Mouse (Mus musculus): ENCODE results near the gene Rab23. TPM values are rescaled to one million over a fixed set of nuclear protein-coding genes. Genes with fewer than 3 reads are reported as not detected.
A peak's percentile ranks its signal among the peaks of the same experiment; 100 is the strongest.

Rab23 gene
- polyA plus RNA-seq, 1 experiment from 2014 or later, result 23.8 TPM

- no peaks in the 10 kb centered on the region for H3K4me1 ChIP-seq
- ATAC-seq (ENCODE audit: borderline replicate concordance, extremely low read depth, low FRiP score, low TSS enrichment), result no peak
- no peak overlapping the region for H3K4me2 ChIP-seq
- H3K36me3 ChIP-seq, result no peaks in the 10 kb centered on the region
- no peaks in the 10 kb centered on the region for H3K27me3 ChIP-seq
- no peak overlapping the region for H3K27ac ChIP-seq
- H3K4me3 ChIP-seq, result no peak overlapping the region
- H3K9me3 ChIP-seq, result no peaks in the 10 kb centered on the region
- 79% methylated on average over 3 of the region's 3 CpGs for WGBS
- no peak overlapping the region for H3K9ac ChIP-seq
These were observed 25.8 kb upstream of the Rab23 start for GRCm38 (mm10) chr1:33693893-33694292.

- no peak for ATAC-seq (ENCODE audit: borderline replicate concordance, extremely low read depth, low FRiP score, low TSS enrichment)
- 73% methylated on average over 2 of the region's 2 CpGs for WGBS
- Histone ChIP-seq H3K4me3 (no peak overlapping the region), H3K9me3 (no peaks in the 10 kb centered on the region), H3K36me3 (no peaks in the 10 kb centered on the region), H3K27me3 (no peaks in the 10 kb centered on the region), H3K4me2 (no peak overlapping the region), H3K27ac (no peak overlapping the region), H3K9ac (no peak overlapping the region), H3K4me1 (no peaks in the 10 kb centered on the region)
These were observed 23.7 kb upstream of the Rab23 start for GRCm38 (mm10) chr1:33696016-33696415.

- no peak overlapping the region for H3K4me2 ChIP-seq
- no peak overlapping the region for H3K9ac ChIP-seq
- no peak overlapping the region for H3K4me3 ChIP-seq
- H3K4me1 ChIP-seq, result no peaks in the 10 kb centered on the region
- 90% methylated on average over 3 of the region's 3 CpGs for WGBS
- no peaks in the 10 kb centered on the region for H3K9me3 ChIP-seq
- no peak for ATAC-seq (ENCODE audit: borderline replicate concordance, extremely low read depth, low FRiP score, low TSS enrichment)
- H3K36me3 ChIP-seq, result no peaks in the 10 kb centered on the region
- no peaks in the 10 kb centered on the region for H3K27me3 ChIP-seq
- no peak overlapping the region for H3K27ac ChIP-seq
These were observed 18.4 kb upstream of the Rab23 start for GRCm38 (mm10) chr1:33701244-33701643.

- H3K4me1 ChIP-seq, result no peaks in the 10 kb centered on the region
- H3K4me3 ChIP-seq, result no peak overlapping the region
- no peak for ATAC-seq (ENCODE audit: borderline replicate concordance, extremely low read depth, low FRiP score, low TSS enrichment)
- H3K4me2 ChIP-seq, result no peak overlapping the region
- no peak overlapping the region for H3K27ac ChIP-seq
- no peaks in the 10 kb centered on the region for H3K27me3 ChIP-seq
- H3K9ac ChIP-seq, result no peak overlapping the region
- no peaks in the 10 kb centered on the region for H3K9me3 ChIP-seq
- no peaks in the 10 kb centered on the region for H3K36me3 ChIP-seq
- 38% methylated on average over 2 of the region's 2 CpGs for WGBS
These were observed 10.1 kb upstream of the Rab23 start for GRCm38 (mm10) chr1:33709615-33710014.

GRCm38 (mm10) chr1:33712026-33712425, 7.7 kb upstream of the Rab23 start:
- no peak overlapping the region for H3K4me2 ChIP-seq
- no peak overlapping the region for H3K9ac ChIP-seq
- no peak overlapping the region for H3K4me3 ChIP-seq
- H3K36me3 ChIP-seq, result no peaks in the 10 kb centered on the region
- H3K9me3 ChIP-seq, result no peaks in the 10 kb centered on the region
- H3K27me3 ChIP-seq, result no peaks in the 10 kb centered on the region
- H3K4me1 ChIP-seq, result no peaks in the 10 kb centered on the region
- no peak for ATAC-seq (ENCODE audit: borderline replicate concordance, extremely low read depth, low FRiP score, low TSS enrichment)
- 85% methylated on average over 5 of the region's 5 CpGs for WGBS
- no peak overlapping the region for H3K27ac ChIP-seq

- Histone ChIP-seq H3K4me1 (no peaks in the 10 kb centered on the region), H3K4me3 (no peak overlapping the region), H3K4me2 (no peak overlapping the region), H3K9me3 (no peaks in the 10 kb centered on the region), H3K27me3 (no peaks in the 10 kb centered on the region), H3K9ac (no peak overlapping the region), H3K27ac (no peak overlapping the region), H3K36me3 (no peaks in the 10 kb centered on the region)
- WGBS, result 7% methylated on average over 10 of the region's 10 CpGs
- no peak for ATAC-seq (ENCODE audit: borderline replicate concordance, extremely low read depth, low FRiP score, low TSS enrichment)
These were observed 4.9 kb upstream of the Rab23 start for GRCm38 (mm10) chr1:33714796-33715195.

DNA sequence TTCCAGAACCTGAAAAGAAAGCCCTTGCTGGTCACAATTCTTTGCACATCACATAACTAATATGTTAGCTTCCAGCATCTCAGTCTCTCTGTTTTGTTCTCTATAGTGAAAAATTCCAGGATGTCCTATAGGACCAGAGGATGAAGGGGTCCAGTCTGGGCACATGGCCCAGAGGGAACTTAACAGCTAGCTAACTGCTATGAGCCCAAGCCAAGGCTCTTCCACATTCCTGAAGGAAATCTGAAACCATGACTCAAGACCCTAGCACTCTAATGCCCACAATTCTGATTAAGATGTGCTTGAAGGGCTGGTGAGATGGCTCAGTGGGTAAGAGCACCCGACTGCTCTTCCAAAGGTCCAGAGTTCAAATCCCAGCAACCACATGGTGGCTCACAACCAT, 2.1 kb upstream of the Rab23 start:
- no peak overlapping the region for H3K4me2 ChIP-seq
- H3K4me1 ChIP-seq, result peaks cover 6% of the 10 kb centered on the region
- H3K9me3 ChIP-seq, result no peaks in the 10 kb centered on the region
- WGBS, result 76% methylated on average over 1 of the region's 1 CpGs
- H3K36me3 ChIP-seq, result peaks cover 6% of the 10 kb centered on the region; the same call in 1 of the 2 replicates
- H3K27me3 ChIP-seq, result no peaks in the 10 kb centered on the region
- no peak overlapping the region for H3K4me3 ChIP-seq
- H3K9ac ChIP-seq, result no peak overlapping the region
- no peak overlapping the region for H3K27ac ChIP-seq
- no peak for ATAC-seq (ENCODE audit: borderline replicate concordance, extremely low read depth, low FRiP score, low TSS enrichment)

DNA sequence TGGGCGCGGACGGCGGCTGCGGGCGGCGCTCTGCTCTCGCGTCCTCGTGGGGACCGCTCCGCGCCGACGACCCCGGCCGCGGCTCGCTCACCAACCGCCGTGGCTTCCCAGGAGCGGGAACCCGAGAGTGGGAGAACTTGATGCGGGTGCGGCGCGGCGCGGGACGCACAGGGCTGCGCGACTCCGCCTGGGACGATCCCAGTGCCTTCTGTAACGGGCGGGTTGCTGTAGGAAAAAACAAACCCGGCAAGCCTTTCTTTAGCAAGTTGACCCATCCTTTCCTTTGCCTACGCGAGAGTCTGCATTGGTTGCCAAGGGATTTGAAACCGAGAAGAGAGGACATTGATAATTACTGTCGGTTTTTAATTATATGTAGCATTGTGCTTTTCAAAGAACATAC, 544 bp downstream of the Rab23 start:
- Histone ChIP-seq H3K9ac (peak overlapping the region; percentile 70), H3K4me1 (peaks cover 6% of the 10 kb centered on the region), H3K9me3 (no peaks in the 10 kb centered on the region), H3K4me2 (peak overlapping the region; percentile 60), H3K4me3 (peak overlapping the region; percentile 64), H3K36me3 (peaks cover 26% of the 10 kb centered on the region), H3K27me3 (no peaks in the 10 kb centered on the region), H3K27ac (peak overlapping the region; percentile 89)
- under 1% methylated on average over 41 of the region's 41 CpGs for WGBS
- ATAC-seq (ENCODE audit: borderline replicate concordance, extremely low read depth, low FRiP score, low TSS enrichment), result peak; percentile 70; the same call in 1 of the 2 replicates

GRCm38 (mm10) chr1:33721020-33721419, 1.3 kb downstream of the Rab23 start:
- Histone ChIP-seq H3K4me2 (peak overlapping the region; percentile 60), H3K9me3 (no peaks in the 10 kb centered on the region), H3K4me3 (peak overlapping the region; percentile 64; the same call in 1 of the 2 replicates), H3K27ac (no peak overlapping the region), H3K4me1 (peaks cover 6% of the 10 kb centered on the region), H3K9ac (no peak overlapping the region), H3K36me3 (peaks cover 33% of the 10 kb centered on the region), H3K27me3 (no peaks in the 10 kb centered on the region)
- 71% methylated on average over 7 of the region's 7 CpGs for WGBS
- no peak for ATAC-seq (ENCODE audit: borderline replicate concordance, extremely low read depth, low FRiP score, low TSS enrichment)

- 82% methylated on average over 6 of the region's 6 CpGs for WGBS
These were observed 4.8 kb downstream of the Rab23 start for GRCm38 (mm10) chr1:33724516-33724915.

GRCm38 (mm10) chr1:33725086-33725485, 5.4 kb downstream of the Rab23 start:
- Histone ChIP-seq H3K27me3 (no peaks in the 10 kb centered on the region), H3K9me3 (no peaks in the 10 kb centered on the region), H3K4me2 (no peak overlapping the region), H3K9ac (no peak overlapping the region), H3K4me3 (no peak overlapping the region), H3K27ac (no peak overlapping the region), H3K4me1 (peaks cover 6% of the 10 kb centered on the region), H3K36me3 (peaks cover 53% of the 10 kb centered on the region)
- 87% methylated on average over 5 of the region's 5 CpGs for WGBS
- ATAC-seq (ENCODE audit: borderline replicate concordance, extremely low read depth, low FRiP score, low TSS enrichment), result no peak

More at GRCm38 (mm10) chr1:33724516-33724915, 4.8 kb downstream of the Rab23 start:
- ATAC-seq (ENCODE audit: borderline replicate concordance, extremely low read depth, low FRiP score, low TSS enrichment), result no peak
- Histone ChIP-seq H3K27ac (no peak overlapping the region), H3K27me3 (no peaks in the 10 kb centered on the region), H3K36me3 (peaks cover 51% of the 10 kb centered on the region), H3K9ac (no peak overlapping the region), H3K4me1 (peaks cover 6% of the 10 kb centered on the region), H3K4me3 (no peak overlapping the region), H3K4me2 (no peak overlapping the region), H3K9me3 (no peaks in the 10 kb centered on the region)

- peaks cover 40% of the 10 kb centered on the region for H3K36me3 ChIP-seq
- no peak overlapping the region for H3K4me2 ChIP-seq
- no peaks in the 10 kb centered on the region for H3K9me3 ChIP-seq
- no peak overlapping the region for H3K27ac ChIP-seq
- ATAC-seq (ENCODE audit: borderline replicate concordance, extremely low read depth, low FRiP score, low TSS enrichment), result no peak
- H3K27me3 ChIP-seq, result no peaks in the 10 kb centered on the region
- H3K4me1 ChIP-seq, result no peaks in the 10 kb centered on the region
- no peak overlapping the region for H3K4me3 ChIP-seq
- WGBS, result 85% methylated on average over 9 of the region's 9 CpGs
- no peak overlapping the region for H3K9ac ChIP-seq
These were observed 13.4 kb downstream of the Rab23 start for GRCm38 (mm10) chr1:33733044-33733443.

Data from lung, embryonic 15.5 days (tissue).